Mouse (Mus musculus): Measurements from ENCODE around the gene Slc23a2. TPM values are rescaled to one million over a fixed set of nuclear protein-coding genes. Genes with fewer than 3 reads are reported as not detected.

The Slc23a2 gene
- total RNA-seq, 2 experiments from 2014 or later: 93.1 to 96.0 TPM

GRCm38 (mm10) chr2:132013152-132013551 lies 131.8 kb downstream of the Slc23a2 start:
- TF ChIP-seq CTCF (conservative IDR thresholded peaks at IDR 0.05): no peak
- no peak overlapping the region for H3K27ac ChIP-seq
- H3K4me3 ChIP-seq: no peak overlapping the region
- DNase-seq (ENCODE audit: low spot score in 2 of 2): no peak

GRCm38 (mm10) chr2:132010781-132011180 lies 134.1 kb downstream of the Slc23a2 start:
- DNase-seq (ENCODE audit: low spot score in 2 of 2): no peak
- Histone ChIP-seq H3K4me3 (no peak overlapping the region), H3K27ac (no peak overlapping the region)
- no peak for TF ChIP-seq CTCF (conservative IDR thresholded peaks at IDR 0.05)

- no peak for DNase-seq (ENCODE audit: low spot score in 2 of 2)
- Histone ChIP-seq H3K27ac (no peak overlapping the region), H3K4me3 (no peak overlapping the region)
- TF ChIP-seq CTCF (conservative IDR thresholded peaks at IDR 0.05): no peak
Observed at GRCm38 (mm10) chr2:132008186-132008585, 136.7 kb downstream of the Slc23a2 start.

- TF ChIP-seq CTCF (conservative IDR thresholded peaks at IDR 0.05): no peak
- DNase-seq (ENCODE audit: low spot score in 2 of 2): no peak
- Histone ChIP-seq H3K4me3 (no peak overlapping the region), H3K27ac (no peak overlapping the region)
Observed at GRCm38 (mm10) chr2:132007475-132007819, 137.5 kb downstream of the Slc23a2 start.

GRCm38 (mm10) chr2:132006561-132007474 lies 138.1 kb downstream of the Slc23a2 start:
- TF ChIP-seq CTCF (conservative IDR thresholded peaks at IDR 0.05): no peak
- H3K27ac ChIP-seq: peak overlapping the region; percentile 46; the same call in 1 of the 2 replicates
- DNase-seq (ENCODE audit: low spot score in 2 of 2): peak in 1 of 2 experiments; percentile 33
- no peak overlapping the region for H3K4me3 ChIP-seq

- Histone ChIP-seq H3K4me3 (no peak overlapping the region), H3K27ac (no peak overlapping the region)
- TF ChIP-seq CTCF (conservative IDR thresholded peaks at IDR 0.05): no peak
- no peak for DNase-seq (ENCODE audit: low spot score in 2 of 2)
Observed at GRCm38 (mm10) chr2:132005445-132005844, 139.5 kb downstream of the Slc23a2 start.

- no peak overlapping the region for H3K27ac ChIP-seq
- H3K4me3 ChIP-seq: no peak overlapping the region
- no peak for TF ChIP-seq CTCF (conservative IDR thresholded peaks at IDR 0.05)
- no peak for DNase-seq (ENCODE audit: low spot score in 2 of 2)
Observed at GRCm38 (mm10) chr2:132004495-132005136, 140.3 kb downstream of the Slc23a2 start.

- no peak overlapping the region for H3K27ac ChIP-seq
- H3K4me3 ChIP-seq: no peak overlapping the region
- no peak for TF ChIP-seq CTCF (conservative IDR thresholded peaks at IDR 0.05)
- no peak for DNase-seq (ENCODE audit: low spot score in 2 of 2)
Observed at GRCm38 (mm10) chr2:132003916-132004315, 141.0 kb downstream of the Slc23a2 start.

Other genes starting within 250 kb of the Slc23a2 start
- 100 to 1,000 TPM; 984 to 990 TPM for gene Prnp, start 235.2 kb downstream of the Slc23a2 start, total RNA-seq (2021)
- not detected for gene Prn, start 235.2 kb downstream of the Slc23a2 start, total RNA-seq (2021)
- gene Prnd, start 194.2 kb downstream of the Slc23a2 start, total RNA-seq (2021): not detected
- 10 to 100 TPM; 39.9 to 43.2 TPM for gene Rassf2, start 114.8 kb downstream of the Slc23a2 start, total RNA-seq (2021)
- gene Tmem230, start 102.7 kb upstream of the Slc23a2 start, total RNA-seq (2021): 10 to 100 TPM; 30.3 to 32.9 TPM
- gene Pcna, start 108.2 kb upstream of the Slc23a2 start, total RNA-seq (2021): 10 to 100 TPM; 47.2 to 51.9 TPM
- 100 to 1,000 TPM; 257 to 258 TPM for gene Cds2, start 118.0 kb upstream of the Slc23a2 start, total RNA-seq (2021)
- 1 to 10 TPM; 1.9 to 2.9 TPM for gene Prokr2, start 240.3 kb upstream of the Slc23a2 start, total RNA-seq (2021)